Mouse (Mus musculus) liver, embryonic 14.5 days (tissue): ENCODE results near the gene Lad1. TPM values are rescaled to one million over a fixed set of nuclear protein-coding genes. Genes with fewer than 3 reads are reported as not detected.

Source experiments
- ATAC-seq: fragments of 200-750 bp; cut with Nextera tagmentation; 2 replicates; pipeline ENCODE4 v1.8.0; 2017; ENCODE audit warnings: moderate number of reproducible peaks, mild to moderate bottlenecking, moderate library complexity; ENCODE audit not compliant: insufficient read depth
- DNase-seq, 3 experiments: peaks; one replicate each; pipeline ENCODE4 v3.0.0-alpha.2; 2012 to 2013; ENCODE audit warnings: low read depth in 3 of 3, low spot score in 3 of 3
- H3K27ac ChIP-seq: fragments of 300-500 bp; sonication (generic); 2 replicates; pipeline ENCODE4 v1.5.1; 2014; ENCODE audit warnings: moderate library complexity, mild to moderate bottlenecking, control low read depth, inconsistent platforms
- H3K27me3 ChIP-seq: fragments of 300-500 bp; sonication (generic); 2 replicates; pipeline ENCODE4 v1.6.1; 2014; ENCODE audit warnings: mild to moderate bottlenecking, low read length, moderate library complexity; ENCODE audit not compliant: control insufficient read depth, insufficient read depth
- H3K36me3 ChIP-seq: fragments of 300-500 bp; sonication (generic); replicated peaks from 2 replicates; pipeline ENCODE4 v1.6.1; 2014; ENCODE audit warnings: low read depth; ENCODE audit not compliant: control insufficient read depth, insufficient read depth
- H3K4me1 ChIP-seq, 2 experiments: fragments of 200-500 bp in 1 of 2; fragments of 300-500 bp in 1 of 2; sonication (generic) in 1 of 2; replicated peaks; 2 replicates each; pipeline ENCODE4 v1.6.1; 2012 to 2014; ENCODE audit warnings: antibody characterized with exemption in 1 of 2, inconsistent platforms in 1 of 2, low read length in 1 of 2; ENCODE audit not compliant: control insufficient read depth in 2 of 2, insufficient read depth in 2 of 2
- H3K4me2 ChIP-seq: fragments of 300-500 bp; sonication (generic); 2 replicates; pipeline ENCODE4 v1.6.1; 2014; ENCODE audit warnings: low read depth, mild to moderate bottlenecking, control low read depth, moderate library complexity
- H3K4me3 ChIP-seq, 2 experiments: fragments of 200-500 bp in 1 of 2; fragments of 300-500 bp in 1 of 2; sonication (generic) in 1 of 2; 2 replicates each; pipeline ENCODE4 v1.5.1; 2012 to 2014; ENCODE audit warnings: low read depth in 2 of 2, low read length in 2 of 2, mild to moderate bottlenecking in 2 of 2, control low read depth in 1 of 2, inconsistent platforms in 1 of 2, moderate library complexity in 1 of 2; ENCODE audit not compliant: insufficient read depth in 1 of 2
- H3K9ac ChIP-seq: fragments of 300-500 bp; sonication (generic); replicated peaks from 2 replicates; pipeline ENCODE4 v1.6.1; 2014; ENCODE audit warnings: mild to moderate bottlenecking, control low read depth, moderate library complexity
- H3K9me3 ChIP-seq: fragments of 300-500 bp; sonication (generic); 2 replicates; pipeline ENCODE4 v1.6.1; 2016; ENCODE audit warnings: low read length, mixed read lengths; ENCODE audit not compliant: control insufficient read depth
- CTCF ChIP-seq: IDR thresholded peaks from 2 replicates; pipeline ENCODE4 v1.5.1; 2016; ENCODE audit warnings: antibody characterized with exemption, low read depth, control low read depth
- EP300 ChIP-seq: IDR thresholded peaks from 2 replicates; pipeline ENCODE4 v1.6.1; 2016; ENCODE audit warnings: antibody characterized with exemption, low read depth
- WGBS: fragments of 180-500 bp; shearing (Covaris S2); extraction: QIAGEN DNeasy Blood & Tissue Kit; methylation state at CpG from one replicate; pipeline ENCODE4 v1.1.7; 2014; ENCODE audit not compliant: insufficient replicate concordance; 5-methylcytosine and 5-hydroxymethylcytosine counted together
- polyA plus RNA-seq, 2 experiments: library from polyadenylated mRNA; depleted of rRNA in 1 of 2; stranded (reverse) in 1 of 2; unstranded in 1 of 2; fragments of >200 nt; fragmentation: Nextera tagmentation in 1 of 2; extraction: Ambion mirVana in 1 of 2; gene quantifications; 2 replicates each; pipeline versions ENCODE4 v1.2.1 to v1.2.3; 2012 to 2014

Gene Lad1
- polyA plus RNA-seq, 2 experiments: 0.12 to 0.14 TPM

- DNase-seq (no peak), ATAC-seq (no peak)
- no peaks in the 10 kb centered on the region; the same call in 1 of the 2 replicates for H3K27me3 ChIP-seq
- H3K4me2 ChIP-seq: no peak overlapping the region
- WGBS: 61% methylated on average over 8 of the region's 8 CpGs
- no peak overlapping the region for H3K4me3 ChIP-seq
- H3K4me1 ChIP-seq: 0 out of 4 replicates have a peak, but pooled peaks cover 0 to 2% of the 10 kb centered on the region in 2 experiments
- no peak for TF ChIP-seq EP300
- no peak for TF ChIP-seq CTCF
- H3K9me3 ChIP-seq: no peaks in the 10 kb centered on the region
- no peak overlapping the region for H3K9ac ChIP-seq
- H3K36me3 ChIP-seq: no peaks in the 10 kb centered on the region
- no peak overlapping the region for H3K27ac ChIP-seq
Observed at GRCm38 (mm10) chr1:135834983-135835382, 16.6 kb downstream of the Lad1 start.

- DNase-seq (no peak), ATAC-seq (no peak)
- 0 out of 4 replicates have a peak, but pooled peaks cover 0 to 2% of the 10 kb centered on the region in 2 experiments for H3K4me1 ChIP-seq
- H3K27me3 ChIP-seq: no peaks in the 10 kb centered on the region; the same call in 1 of the 2 replicates
- no peaks in the 10 kb centered on the region for H3K36me3 ChIP-seq
- TF ChIP-seq CTCF (no peak), EP300 (no peak)
- WGBS: 43% methylated on average over 9 of the region's 9 CpGs
- H3K9me3 ChIP-seq: no peaks in the 10 kb centered on the region
- no peak within 1 kb of the TSS for H3K9ac ChIP-seq
- H3K4me3 ChIP-seq: no peak within 1 kb of the TSS
- H3K4me2 ChIP-seq: no peak within 1 kb of the TSS
- H3K27ac ChIP-seq: no peak within 1 kb of the TSS
Observed at GRCm38 (mm10) chr1:135835716-135836483, 17.5 kb downstream of the Lad1 start, which contains the start of gene Tnnt2. Tnnt2 (plus strand) TSS chr1:135836354.

GRCm38 (mm10) chr1:135838626-135839025, 20.2 kb downstream of the Lad1 start:
- TF ChIP-seq EP300: no peak
- TF ChIP-seq CTCF: no peak
- Histone ChIP-seq H3K9me3 (no peaks in the 10 kb centered on the region), H3K4me3 (no peak overlapping the region), H3K36me3 (no peaks in the 10 kb centered on the region), H3K27ac (no peak overlapping the region), H3K9ac (no peak overlapping the region), H3K4me2 (no peak overlapping the region), H3K4me1 (0 out of 4 replicates have a peak, but pooled peaks cover 0 to 2% of the 10 kb centered on the region in 2 experiments), H3K27me3 (no peaks in the 10 kb centered on the region)
- no peak for ATAC-seq
- DNase-seq: no peak
- WGBS: 47% methylated on average over 4 of the region's 4 CpGs

- TF ChIP-seq CTCF (no peak), EP300 (no peak)
- H3K9ac ChIP-seq: no peak overlapping the region
- H3K27me3 ChIP-seq: no peaks in the 10 kb centered on the region
- no peak for ATAC-seq
- no peak overlapping the region for H3K4me2 ChIP-seq
- H3K4me3 ChIP-seq: no peak overlapping the region
- WGBS: 69% methylated on average over 6 of the region's 6 CpGs
- DNase-seq: no peak
- H3K27ac ChIP-seq: no peak overlapping the region
- no peaks in the 10 kb centered on the region for H3K9me3 ChIP-seq
- no peaks in the 10 kb centered on the region for H3K36me3 ChIP-seq
- 0 out of 4 replicates have a peak, but pooled peaks cover 0 to 2% of the 10 kb centered on the region in 2 experiments for H3K4me1 ChIP-seq
Observed at GRCm38 (mm10) chr1:135839065-135839464, 20.7 kb downstream of the Lad1 start.

GRCm38 (mm10) chr1:135840675-135841395, 22.4 kb downstream of the Lad1 start:
- Histone ChIP-seq H3K9ac (no peak overlapping the region), H3K4me3 (no peak overlapping the region), H3K9me3 (no peaks in the 10 kb centered on the region), H3K27ac (no peak overlapping the region), H3K4me1 (no peaks in the 10 kb centered on the region; a peak in 1 of 4 replicates), H3K27me3 (no peaks in the 10 kb centered on the region), H3K36me3 (no peaks in the 10 kb centered on the region), H3K4me2 (no peak overlapping the region)
- WGBS: 53% methylated on average over 15 of the region's 15 CpGs
- TF ChIP-seq EP300: no peak
- TF ChIP-seq CTCF: no peak
- no peak for DNase-seq
- ATAC-seq: no peak
